Mouse (Mus musculus) heart, adult 18-20 months (tissue): ENCODE results near the gene Atp6v1g3. TPM values are rescaled to one million over a fixed set of nuclear protein-coding genes. Genes with fewer than 3 reads are reported as not detected.

Experiments
- DNase-seq, 2 experiments: peaks; one replicate each; pipeline ENCODE4 v3.0.0; 2021 to 2022; ENCODE audit warnings: mixed read lengths in 1 of 2
- total RNA-seq, 2 experiments: library from RNA; stranded (reverse); gene quantifications; 2 replicates each; pipeline ENCODE4 v1.2.3; 2021

Atp6v1g3 gene
- total RNA-seq, 2 experiments from 2014 or later, result not detected

DNA sequence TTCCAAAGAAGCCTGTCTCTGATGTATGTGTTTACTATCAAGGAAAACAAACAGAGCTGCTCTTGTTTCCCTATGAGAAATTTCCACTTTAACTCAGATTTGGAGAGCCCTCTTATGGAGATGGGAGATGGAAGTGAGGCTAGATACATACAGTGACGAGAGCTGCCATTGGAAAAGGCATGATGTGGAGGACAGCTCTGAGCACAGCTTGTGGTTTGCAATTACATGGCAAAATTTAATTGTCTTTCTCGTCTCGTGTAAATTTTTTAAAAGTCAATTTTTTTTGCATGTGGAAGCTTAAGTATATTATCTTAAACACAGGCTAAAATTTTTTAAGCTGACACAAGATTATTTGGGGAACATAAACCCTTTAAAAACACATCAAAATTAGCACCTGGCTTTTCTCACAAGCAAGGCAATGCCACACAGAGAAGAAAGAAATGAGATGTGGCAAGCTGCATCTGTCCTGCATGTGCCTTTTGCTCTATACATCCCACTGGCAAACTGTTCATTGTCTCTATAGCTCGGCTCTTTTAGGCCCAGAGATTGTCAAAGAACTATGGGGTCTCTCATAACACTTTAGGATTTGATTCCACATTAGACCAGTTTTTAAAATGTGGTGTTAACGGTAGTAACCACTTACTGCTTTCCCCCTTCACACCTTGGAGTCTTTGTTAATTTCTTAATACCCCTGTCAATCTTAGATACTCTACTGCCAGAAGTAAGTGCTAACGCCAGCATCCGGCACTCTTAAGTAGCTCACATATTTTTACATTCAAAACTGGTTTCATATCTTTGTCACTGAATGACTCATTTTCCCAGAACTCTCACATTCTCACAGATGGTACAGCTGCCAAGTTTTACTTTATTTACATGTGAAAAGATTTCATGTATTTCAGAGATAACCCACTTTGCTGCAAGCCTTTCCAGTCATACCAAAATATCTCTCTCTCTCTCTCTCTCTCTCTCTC, 16.2 kb downstream of the Atp6v1g3 start:
- DNase-seq, result no peak

DNA sequence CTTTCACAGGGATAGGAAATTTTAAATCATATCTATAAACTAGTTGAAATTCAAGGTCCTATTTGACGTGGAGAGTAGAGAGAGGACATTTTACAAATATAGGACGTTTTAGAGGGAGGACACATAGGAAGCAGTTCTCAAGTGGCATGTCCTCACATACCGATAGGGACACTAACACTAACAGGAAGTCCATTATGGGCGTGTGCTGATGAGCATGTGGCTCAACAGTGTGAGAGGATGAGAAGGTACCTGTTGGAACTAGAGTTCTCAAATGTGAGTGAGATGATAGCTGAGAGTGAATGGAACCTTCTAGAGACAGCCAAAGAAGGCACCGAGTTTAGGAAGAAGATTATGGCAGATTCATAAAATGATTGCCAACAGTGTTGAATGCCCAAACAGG, 17.9 kb downstream of the Atp6v1g3 start:
- DNase-seq, result no peak

DNA sequence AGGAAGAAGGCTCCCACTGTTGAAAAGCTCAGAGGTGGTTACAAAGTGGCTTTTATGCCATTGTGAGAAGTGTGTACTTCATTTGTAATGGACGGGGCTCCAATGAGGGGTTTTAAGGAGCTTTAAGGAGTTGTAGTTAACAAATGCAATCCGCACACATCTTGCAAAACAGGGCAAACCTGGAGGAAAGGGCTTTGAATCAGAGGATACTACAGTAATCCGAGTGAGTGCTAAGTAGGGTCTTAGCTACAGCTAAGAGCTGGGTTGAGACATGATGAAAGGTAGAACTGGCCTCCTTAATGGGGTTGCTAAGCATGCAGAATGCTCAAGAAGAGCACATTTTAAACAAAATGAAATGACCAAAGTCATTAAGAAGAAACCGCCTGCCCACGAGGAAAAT, 20.9 kb downstream of the Atp6v1g3 start:
- no peak for DNase-seq

DNA sequence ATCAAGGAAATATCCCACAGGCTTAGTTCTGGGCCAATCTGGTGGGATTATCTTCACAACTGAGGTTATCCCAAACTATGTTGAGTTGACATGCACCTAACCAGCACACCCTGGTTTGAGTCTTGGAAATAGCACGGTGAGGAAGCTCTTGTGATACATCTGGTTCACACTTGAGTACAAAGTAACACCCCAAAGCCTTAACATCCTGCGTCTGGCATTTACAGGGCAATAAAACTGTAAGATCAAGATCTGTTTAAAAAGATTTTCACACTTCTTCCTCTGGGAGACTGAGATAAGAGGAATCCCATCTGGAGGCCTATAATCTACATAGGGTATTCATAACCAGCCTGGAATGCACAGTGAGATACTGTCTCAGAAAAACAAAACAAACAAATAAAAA, 24.6 kb downstream of the Atp6v1g3 start:
- DNase-seq, result no peak

DNA sequence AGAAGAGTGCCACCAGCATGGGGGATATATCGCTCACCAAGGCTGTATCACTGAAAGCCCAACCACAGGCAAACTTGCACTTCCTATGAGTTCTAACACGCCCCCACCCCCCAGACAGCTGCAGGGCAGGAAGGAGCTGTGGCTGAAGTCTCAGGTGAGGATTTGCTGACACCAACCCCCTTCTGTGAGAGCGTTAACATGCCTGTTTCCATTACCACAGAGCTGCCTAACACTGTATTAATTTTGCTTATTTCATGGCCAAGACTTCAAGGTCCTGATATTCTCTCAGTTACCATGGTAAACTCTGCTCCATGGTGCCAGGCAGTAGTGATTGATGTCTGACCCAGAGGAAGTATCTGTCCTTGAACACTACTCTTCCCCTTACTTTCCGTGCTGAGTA, 26.0 kb downstream of the Atp6v1g3 start:
- peak in 1 of 2 experiments; percentile 10 for DNase-seq

DNA sequence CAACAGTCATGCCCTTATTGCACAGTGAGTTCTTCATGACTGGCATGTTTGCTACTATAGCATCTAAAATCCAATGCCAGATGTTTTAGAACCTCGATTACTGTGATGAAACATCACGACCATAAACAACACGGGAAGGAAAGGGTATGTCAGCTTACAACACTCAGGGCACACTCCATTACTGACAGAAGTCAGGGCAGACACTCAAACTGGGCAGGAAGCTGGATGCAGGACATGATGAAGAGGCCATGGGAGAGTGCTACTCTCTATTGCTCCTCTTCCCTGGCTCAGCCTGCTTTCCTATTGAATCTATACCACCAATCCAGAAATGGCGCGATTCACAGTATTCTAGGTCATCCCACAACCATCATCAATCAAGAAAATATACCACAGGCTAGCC, 28.4 kb downstream of the Atp6v1g3 start:
- no peak for DNase-seq

DNA sequence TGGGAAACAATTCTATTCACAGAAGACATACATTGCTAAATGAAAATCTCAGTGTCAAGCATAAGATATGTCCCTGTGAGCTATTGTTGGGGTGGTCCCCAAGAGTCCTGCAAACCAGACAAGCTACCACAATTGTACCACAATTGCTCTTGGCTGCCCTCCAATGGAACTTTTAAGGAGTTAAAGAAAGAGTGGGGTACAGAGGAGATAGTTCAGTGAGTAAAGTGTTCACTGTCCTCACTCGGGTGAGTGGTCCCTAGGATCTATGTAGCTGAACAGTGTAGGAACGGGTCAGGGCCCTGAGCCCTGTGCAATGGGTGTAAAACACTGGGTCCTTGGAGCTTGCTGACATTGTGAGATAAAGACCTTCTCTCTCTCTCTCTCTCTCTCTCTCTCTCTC, 29.2 kb downstream of the Atp6v1g3 start:
- DNase-seq, result no peak

DNA sequence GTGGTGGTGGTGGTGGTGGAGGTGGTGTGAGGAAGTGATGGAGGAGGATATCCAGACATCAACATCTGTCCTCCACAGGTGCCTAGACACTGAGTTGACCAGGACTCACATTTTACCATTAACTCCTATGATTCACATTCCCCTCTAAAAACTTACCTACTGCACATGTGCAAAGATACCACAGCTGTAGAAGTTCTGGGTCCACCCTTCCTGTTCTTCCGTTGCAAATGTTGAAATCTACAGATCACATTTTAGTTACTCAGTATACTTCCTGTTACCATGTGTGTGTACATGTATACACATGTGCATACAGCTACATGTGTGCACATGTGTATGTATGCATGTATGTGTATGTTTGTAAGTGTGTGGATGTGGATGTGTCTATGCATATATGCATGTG, 29.8 kb downstream of the Atp6v1g3 start:
- DNase-seq, result no peak

DNA sequence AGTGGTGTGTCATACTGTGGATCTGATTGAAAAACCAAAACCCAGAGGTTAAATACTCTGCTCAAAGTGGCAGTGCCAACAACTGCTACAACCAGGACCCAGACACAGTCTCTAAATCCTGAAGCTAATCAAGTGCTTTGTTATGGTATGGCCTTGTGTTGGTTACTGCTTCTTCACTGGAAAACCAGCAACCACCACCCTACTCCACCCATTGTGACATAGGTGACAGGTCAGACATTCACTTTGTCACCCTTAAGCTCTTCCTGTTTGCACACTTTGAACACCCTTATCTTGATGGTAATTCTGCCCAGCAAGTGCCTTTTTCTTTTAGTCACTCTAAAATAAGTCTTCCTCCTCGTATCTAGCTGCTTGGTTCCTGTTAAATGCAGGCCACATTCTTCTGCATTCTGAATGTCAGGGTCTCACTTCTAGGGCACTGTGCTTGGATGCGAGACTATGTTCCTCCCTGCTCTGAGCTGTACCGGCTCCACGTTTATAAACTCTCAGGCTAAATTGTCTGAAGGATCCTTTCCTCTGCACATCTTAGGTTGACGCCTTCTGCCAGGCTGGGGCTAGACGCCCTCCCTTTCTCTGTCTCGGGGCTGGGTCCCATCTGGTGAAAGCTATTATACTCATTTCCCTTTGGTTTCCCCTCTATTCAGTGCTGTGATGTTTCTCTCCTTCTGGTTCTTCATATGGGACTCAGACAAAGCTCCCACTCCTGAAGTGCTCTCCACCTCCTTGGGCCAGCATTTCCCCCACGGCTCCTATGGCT, 30.8 kb downstream of the Atp6v1g3 start:
- no peak for DNase-seq

DNA sequence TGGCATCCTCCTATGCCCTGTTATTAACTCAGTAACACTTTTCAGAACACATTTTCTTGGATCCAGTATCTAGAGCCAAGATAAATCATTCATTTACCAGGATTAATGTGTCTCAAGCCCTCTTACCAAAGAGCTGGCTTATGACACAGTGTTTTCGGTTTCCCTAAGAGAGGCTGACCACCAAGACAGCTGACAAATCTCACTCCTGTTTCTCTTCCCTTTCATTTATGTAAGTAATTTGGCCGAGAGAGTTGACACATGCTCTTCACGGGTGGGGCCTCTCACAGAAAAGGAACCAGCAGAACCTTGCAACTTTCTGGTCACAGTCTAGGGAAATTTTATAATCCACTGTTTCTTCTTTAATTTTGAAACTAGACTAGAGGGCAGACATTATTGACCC, 49.1 kb downstream of the Atp6v1g3 start:
- peak; percentile 35 to 60 for DNase-seq

DNA sequence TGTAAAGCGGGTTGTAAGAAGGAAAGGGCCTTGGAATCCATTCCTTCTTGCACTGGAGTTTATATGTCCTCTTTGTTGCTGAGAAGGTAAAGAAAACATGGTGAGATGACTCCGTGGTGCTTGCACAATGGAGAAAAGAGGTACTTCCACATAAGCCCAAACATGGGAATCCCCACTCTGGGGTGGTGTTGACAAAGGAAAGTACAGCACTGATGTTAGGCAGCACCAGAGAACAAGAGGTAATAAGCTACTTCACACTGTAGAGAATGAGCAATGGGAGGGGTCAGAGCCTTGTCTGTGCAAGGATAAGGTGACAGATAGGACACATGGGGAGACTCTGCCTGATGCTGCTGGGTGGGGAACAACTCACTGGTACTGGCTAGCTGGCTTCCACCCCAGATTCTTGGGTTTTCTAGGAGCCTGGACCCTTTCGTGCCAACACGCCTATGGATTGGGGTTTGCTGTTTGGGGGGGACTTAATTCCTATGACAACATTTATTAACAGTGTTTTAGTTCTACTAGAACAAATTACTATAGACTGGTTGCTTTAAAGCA, 49.6 kb downstream of the Atp6v1g3 start:
- DNase-seq, result peak in 1 of 2 experiments; percentile 17

DNA sequence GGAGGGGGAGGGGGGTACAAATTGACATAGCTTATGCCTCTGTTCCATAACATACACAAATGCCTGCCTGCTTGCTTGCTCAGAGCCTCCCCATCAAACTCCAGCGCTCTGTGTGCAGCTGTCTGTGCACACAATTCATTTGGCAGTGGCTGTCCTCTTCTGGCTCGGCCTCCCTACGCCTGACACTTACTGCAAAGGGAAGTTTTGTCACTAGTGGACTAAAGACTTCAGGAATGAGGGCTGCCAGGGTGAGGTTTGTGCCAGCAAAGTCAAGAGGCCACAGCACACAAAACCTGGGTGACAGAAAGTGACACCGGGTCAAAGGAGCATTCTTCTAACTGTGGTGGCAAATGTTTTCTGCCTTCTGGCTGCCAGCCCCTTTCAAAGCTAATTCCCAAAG, 52.6 kb downstream of the Atp6v1g3 start:
- peak in 1 of 2 experiments; percentile 19 for DNase-seq

DNA sequence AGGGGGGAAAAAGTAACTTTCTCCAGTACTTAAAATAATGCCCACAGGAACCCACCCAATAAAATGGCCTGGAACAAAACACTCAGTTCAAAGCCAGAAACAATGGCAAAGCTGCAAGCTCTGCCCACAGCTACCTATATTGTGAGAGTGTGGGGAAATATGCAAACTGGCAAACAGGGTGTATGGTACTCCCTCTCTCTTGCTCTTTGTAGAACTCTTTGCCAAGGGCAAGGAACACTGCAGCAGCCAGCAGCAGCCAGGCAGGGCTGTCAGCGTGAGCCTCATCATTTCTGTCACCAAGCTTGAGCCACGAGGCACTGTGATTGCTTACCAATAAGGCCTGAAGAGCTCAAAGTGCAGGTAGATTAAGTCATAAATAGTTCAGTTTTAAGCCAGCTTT, 53.0 kb downstream of the Atp6v1g3 start:
- DNase-seq, result no peak

DNA sequence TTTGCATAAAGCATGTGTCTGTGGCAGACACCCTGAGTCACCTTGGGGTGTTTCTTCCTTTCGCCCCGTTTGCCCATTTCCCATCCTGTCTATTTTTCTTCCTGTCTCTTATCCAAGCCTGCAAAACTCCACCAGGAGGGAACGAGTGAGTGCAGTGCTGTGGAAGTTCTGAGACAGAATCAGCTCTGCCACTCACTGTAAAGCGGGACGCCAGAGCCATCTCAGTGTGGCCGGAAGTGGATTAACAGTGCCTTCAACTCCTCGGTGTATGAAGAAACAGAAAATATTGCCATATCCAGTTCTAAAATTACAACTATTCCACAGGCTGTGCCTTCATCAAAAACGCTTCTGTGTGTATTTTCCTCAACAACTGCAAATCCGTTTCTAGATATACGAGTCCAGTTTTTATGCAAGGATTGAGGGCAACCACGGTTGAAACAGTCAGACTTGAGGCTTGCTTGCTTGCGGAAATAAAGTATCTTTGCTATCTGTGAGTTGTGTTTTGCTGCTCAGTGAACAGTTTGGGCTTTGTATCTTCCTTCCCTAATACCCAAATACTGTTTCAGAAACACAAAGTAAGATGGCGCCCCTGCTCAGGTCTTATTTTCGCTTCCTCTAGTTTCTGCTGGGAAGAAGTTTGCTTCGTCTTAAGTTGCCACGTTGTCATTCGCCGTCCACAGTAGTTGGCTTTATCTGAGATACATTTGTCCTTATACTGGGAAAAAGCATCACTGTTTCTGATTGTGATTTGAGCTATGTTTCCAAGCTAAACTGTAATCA, 54.1 kb downstream of the Atp6v1g3 start:
- DNase-seq, result no peak

DNA sequence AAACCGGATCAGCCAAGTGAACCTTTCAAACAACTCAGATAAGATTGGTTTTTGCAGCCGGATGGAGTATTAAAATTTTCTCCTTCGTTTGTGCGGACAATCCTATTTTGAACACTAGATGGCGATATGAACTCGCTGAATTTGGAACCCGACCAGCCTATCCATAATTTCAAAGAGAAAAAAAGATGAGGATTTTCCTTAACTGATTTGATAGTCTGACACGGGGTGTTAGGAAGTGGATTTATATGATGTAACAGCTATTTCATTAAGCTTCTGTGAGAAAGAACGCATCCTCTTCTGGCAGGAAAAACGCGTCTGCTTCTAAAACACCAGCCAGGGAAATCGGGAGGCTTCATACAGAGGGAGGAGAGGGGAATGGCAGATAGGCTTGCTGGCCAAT, 54.8 kb downstream of the Atp6v1g3 start:
- DNase-seq, result peak; percentile 50 to 67

DNA sequence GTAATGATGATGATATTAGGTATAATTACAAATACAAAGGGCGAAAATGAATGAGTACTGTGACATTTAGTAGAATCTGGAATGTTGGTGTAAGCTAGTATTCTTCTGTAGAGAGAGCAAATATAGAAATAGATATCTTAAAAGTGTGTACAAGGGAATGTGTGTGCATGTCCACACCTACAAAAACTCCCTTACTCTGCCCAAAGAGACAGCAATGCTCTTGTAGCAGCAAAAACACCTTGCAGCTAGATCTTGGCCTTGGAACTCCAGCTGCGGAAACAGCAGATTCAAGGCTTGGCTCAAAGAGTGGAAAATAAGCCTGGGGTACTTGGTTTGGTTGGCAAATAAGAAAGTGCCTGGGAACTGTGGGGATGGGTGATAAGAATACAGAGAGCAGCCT, 57.0 kb downstream of the Atp6v1g3 start:
- DNase-seq, result no peak

DNA sequence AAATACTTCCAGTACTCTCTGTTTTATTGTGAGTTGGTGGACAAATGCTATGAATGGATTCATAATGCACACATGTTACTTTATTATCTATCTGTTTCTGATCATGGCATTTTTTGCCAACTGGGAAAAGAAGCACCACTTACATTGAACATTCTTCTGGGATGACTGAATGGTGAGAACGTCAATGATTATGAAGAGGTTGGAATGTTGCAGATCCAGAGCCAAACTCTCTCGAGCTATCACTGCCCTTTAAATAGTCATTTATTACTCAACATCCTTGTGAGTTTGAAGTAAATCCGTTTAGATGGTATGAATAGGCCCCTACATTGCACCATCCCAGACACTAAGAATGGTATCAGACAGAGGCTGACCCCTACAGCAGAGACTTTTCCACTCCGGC, 58.1 kb downstream of the Atp6v1g3 start:
- no peak for DNase-seq

DNA sequence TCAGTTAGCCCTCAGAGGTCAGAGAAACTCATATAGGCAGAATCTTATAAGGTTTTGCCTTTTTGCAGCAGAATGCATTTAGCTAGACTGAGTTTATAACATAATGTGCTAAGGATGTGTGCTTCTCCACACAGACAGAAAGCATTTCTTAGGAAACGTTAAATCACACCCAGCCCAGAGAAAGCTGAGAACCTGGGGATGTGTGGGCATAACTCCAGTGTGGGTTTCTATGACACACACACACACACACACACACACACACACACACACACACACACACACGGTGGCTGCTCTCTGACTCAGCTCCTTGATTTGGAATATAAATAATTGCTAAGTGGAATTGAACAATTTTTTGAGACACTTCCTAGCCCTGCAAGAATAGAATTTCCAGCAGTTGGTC, 61.2 kb downstream of the Atp6v1g3 start:
- DNase-seq, result no peak

DNA sequence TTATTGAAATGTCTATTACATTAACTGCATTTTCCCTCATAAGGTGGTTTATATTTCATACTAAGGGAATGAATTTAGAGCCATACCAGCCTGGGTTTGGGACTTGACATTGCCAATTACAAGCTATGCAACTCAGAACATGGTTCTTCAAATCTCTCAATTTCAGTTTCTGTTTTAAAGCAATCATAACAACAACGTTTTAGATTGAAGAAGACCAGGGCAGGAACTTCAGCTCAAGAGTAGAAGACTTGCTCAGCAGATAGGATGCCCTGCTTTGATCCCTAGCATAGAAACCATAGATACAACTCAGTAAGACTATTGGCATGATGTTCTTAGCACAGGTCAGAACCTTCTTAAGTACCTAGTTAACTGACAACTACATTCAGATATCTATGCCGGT, 63.9 kb downstream of the Atp6v1g3 start:
- DNase-seq, result no peak
